Mouse (Mus musculus) retina, postnatal 7 days (tissue): ENCODE results near the gene Lrrc31.
"Not testable (repeated sequence)": the region's sequence is repeated elsewhere in the genome, so short reads cannot be mapped to it uniquely, and the experiment has no call there.

Source experiments
- DNase-seq: peaks from one replicate; pipeline ENCODE4 v3.0.0-alpha.2; 2012; ENCODE audit warnings: low read depth, low spot score

Gene Lrrc31

DNA sequence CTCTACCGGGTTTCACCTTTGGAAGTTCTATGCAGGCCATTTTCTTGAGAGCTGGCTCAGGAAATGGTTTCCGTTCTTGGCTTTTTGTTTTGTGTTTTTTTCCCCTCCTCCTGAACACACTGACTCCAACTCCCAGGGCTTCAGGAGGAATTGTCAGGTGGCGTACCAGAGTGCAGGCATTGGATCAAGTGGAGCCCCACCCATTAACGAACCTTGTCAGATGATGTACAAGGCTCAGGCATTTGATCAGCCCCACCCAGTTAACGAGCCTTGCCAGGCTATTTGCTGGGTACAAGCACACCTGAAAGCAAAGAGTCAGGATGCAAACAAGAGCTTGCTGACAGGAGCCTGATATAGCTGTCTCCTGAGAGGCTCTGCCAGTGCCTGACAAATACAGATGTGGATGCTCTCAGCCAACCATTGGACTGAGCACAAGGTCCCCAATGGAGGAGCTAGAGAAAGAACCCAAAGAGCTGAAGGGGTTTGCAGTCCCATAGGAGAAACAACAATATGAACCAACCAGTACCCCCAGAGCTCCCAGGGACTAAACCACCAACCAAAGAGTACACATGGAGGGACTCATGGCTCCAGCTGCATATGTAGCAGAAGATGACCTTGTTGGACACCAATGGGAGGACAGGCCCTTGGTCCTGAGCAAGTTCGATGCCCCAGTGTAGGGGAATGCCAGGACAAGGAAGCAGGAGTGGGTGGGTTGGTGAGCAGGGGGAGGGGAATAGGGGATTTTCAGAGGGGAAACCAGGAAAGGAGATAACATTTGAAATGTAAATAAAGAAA is at the start of gene Lrrc31:
TSS of gene Lrrc31 (minus strand) at position 133 of the 795 bp plus-strand sequence.
- DNase-seq: not testable (repeated sequence)

DNA sequence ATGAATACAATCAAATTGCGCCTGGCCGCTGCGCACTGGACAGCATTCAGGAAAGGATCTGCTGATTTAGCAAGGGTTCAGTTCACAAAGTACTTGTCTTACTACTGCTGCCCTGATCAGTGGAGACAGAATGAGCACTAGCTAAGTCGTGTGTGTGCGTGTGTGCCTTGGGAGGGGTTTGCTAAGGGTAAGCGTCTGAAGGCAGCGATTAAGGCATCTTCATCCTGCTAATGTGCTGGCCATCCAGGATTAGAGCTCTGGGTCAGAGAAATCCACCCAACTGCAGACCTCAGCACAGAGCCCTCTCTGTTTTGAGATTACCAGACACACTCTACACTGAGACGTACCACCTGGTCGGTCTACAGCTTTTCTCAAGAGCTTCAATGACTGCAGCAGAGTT is 48.7 kb upstream of the Lrrc31 start:
- peak; percentile 83 for DNase-seq

DNA sequence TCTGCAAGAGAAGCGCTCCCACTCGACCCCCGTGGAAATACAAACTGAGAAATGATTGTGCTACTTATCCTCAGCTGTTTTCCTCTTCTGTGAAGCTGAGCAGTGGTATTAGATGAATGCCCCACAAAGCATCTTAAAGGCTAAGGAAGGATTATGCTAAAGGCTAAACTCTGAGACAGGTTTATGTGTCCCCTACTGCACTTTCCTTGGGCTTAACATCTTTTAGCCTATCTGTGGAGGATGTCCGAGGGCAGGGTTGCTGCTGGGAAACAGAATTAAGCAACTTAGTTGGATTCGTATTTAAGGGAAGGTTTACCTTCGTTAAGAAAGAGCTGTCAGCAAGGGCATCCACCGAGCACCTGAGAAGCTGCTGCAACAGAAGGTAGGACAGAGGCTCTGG is 46.4 kb upstream of the Lrrc31 start, which contains the start of gene Samd7:
TSS of gene Samd7 (plus strand) at position 288 of the 400 bp plus-strand sequence.
- peak; percentile 83 for DNase-seq

DNA sequence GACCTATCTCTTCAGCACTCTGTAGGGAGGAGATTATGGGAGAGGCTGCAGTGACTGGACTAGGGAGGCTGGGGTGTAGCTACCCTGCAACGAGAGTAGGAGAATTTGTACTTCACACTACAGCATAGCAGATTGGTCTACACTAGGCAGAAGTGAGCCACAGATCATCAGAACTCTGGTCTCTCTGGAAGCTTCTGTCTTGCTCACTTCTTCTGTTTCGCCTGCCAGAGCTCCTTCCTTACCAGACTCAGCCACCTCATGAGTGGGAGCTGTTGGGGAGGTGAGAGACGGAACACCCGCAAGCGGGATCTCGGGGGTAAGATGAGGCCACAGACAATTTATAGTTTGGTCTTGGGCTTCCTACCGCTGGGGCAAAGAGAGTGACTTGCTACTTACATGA is 43.2 kb upstream of the Lrrc31 start:
- DNase-seq: no peak

DNA sequence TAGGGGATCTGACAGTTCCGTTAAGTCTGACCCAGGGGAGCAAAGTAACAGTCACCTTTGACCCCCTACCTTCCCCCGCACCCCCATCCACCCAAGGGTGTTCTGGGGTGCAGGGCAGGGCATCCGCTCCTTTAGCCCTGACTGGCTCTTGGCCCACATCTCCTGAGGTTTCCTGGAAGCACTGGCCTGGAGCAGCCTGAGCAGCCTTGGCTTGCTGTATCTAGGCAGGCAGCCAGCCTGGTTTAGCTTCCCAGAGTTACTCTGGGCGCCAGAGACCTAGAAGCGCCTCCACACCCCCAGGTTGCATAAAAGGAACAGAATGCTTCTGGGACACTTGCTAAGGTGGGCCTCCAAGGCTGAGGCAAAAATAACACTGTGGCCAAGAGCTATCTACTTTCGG is 41.7 kb upstream of the Lrrc31 start:
- no peak for DNase-seq

DNA sequence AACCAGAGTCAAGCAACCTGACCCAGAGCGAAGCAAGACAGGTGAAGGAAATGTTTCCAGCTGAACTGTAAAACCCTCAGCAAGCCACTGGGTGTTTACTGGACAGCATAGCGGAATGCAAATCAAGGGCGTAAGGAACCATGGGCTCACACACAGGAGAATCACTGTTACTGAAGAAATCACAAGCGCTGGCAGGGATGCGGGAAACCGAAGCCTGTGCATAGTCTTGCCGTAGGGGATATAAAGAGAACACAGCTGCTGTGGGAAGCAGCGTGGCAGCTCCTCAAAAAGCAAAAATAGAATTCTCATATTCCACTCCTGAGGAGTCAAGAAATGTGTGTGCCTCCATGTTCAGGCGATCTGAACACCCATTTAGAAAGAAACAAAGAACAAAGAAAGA is 37.2 kb upstream of the Lrrc31 start:
- no peak for DNase-seq

DNA sequence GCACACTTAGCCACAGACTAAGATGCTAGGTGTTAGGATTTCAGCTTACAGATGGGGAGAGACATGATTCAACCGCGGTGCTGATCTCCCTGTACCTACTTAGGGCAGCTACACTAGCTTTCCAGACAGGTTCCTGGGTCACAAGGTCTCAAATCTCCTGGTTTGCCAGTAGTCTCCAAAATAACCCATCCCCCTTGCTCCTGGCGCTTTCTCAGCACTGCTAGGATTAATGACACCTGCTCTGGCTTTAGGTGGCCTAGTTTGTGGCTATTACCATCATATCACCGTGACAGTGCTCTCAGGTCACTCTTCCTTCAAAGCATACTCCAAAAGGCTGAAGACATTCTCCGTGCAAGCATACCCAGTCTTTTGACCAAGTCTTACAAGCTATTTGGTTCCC is 29.4 kb upstream of the Lrrc31 start:
- DNase-seq: no peak

DNA sequence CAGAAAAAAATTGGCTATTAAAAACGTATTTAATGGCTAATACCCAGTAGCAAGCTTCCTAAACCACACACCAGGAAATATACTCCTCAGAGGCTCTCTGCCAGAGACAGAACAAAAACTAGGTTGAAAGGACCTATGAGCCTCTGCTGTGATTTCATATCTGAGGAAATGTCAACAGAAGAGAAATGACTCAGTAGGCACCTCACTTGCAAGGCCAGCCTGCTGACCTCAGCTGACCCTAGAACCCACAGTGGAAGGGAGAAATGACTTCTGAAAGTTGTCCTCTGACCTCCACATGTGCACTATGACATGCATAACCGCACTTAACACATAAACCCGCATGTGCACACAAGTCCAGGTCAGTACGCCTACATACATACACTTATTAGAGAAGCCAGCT is 27.6 kb upstream of the Lrrc31 start:
- DNase-seq: no peak

DNA sequence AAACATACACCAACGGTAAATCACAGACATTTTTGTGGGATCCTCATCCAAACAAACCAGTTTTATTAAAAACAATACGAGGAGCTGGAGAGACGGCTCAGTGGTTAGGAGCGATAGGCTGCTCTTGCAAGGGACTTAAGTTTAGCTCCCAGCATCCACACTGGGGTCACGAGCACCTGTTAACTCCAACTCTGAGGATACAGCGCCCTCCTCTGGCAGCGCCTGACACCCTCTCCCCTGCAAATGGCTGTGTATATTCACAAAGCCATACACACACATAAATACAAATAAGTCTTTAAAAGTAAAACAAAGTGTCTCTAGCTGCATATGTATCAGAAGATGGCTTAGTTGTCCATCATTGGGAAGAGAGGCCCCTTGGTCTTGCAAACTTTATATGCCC is 25.9 kb upstream of the Lrrc31 start:
- DNase-seq: no peak

DNA sequence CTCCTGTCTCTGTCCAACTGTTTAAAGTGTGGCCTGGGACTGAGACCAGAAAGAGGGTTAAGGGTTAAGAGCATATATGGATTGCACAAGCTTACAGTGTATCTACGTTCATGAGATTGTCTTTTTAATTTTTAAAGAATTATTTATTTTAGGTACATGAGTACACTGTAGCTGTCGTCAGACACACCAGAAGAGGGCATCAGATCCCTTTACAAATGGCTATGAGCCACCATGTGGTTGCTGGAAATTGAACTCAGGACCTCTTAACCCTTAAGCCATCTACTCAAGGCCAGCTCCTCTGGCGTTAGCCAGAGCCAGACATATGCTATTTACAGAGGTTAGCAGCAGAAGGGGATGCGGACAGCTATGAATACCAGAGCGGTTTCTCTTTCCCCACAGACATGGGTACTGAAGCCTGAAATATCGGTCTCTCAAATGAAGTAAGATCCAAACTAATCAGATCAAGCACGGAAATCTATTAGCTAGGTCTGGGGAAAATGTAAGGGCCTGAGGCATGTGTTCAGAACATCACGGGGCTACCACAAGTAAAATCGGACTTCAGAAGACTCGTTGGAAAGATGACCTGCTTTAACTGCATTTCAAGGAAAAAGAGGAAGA is 25.3 kb upstream of the Lrrc31 start:
- DNase-seq: no peak

DNA sequence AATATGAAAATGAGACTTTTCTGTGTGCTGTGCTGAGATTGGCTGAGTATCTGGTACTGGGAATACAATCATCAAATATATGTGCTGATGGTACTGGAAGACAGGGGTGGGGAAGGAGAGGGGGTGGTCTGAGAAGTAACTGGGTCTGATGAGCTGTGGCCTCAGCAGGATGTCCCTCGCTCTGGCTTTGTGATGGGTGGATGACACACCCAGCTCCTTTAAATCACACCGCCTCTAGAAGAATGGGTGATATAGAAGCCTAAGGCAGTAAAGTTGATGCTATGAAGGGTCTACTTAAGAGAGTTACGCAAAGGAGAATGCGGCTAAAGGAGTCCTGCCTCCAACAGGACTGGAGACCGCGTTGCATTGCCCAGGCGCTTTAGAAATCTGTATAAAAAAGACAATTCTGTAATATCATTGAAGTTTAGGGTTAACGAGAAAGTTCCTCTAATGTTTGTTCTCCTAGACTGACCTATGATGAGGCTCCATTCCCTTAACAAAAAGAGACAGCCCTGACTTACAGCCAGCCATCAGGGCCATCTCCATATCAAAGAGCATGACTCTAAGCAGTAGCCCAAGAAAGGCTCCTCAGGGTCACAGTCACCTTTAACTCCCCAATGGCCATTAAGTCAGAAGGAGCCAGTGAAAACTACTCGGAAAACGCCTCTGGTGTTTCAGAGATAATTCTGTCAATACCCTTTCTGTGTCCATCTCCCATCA is 24.6 kb upstream of the Lrrc31 start:
- no peak for DNase-seq

DNA sequence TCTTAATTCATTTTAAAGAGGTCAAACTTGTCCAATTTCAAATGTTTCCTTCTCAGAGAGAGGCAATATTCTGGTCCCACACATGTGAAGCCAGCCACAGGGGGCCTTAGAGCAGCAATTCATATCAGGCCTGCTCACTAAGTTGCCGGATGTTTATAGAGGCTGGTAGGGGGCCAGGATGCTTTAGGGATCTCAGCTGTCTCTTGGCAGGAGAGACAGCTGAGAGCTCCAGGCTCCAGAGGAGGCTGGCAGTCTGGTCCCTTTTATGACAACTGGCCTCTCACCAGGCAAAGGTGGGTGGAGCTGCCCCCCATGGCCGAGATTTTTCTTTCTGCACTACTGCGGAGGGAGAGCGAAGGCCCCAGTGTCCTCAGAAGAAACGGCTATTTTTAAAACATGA is 23.5 kb upstream of the Lrrc31 start:
- DNase-seq: no peak

DNA sequence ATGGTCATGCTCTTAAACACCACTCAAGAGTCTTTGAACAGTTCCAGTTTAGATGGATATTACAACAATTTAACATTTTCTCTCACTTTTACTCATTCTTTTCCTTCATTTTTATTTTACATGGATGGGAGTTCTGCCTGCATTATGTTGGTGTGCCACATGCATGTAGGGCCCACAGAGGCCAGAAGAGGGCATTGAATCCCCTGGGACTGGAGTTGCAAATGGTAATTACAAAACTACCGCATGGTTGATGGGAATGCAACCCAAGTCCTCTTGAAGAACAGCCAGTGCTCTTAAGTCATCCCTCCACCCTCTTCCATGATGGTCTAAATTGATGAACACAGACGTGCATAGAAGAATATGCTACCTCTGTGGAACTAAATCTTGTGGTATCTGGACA is 22.8 kb upstream of the Lrrc31 start:
- DNase-seq: no peak

DNA sequence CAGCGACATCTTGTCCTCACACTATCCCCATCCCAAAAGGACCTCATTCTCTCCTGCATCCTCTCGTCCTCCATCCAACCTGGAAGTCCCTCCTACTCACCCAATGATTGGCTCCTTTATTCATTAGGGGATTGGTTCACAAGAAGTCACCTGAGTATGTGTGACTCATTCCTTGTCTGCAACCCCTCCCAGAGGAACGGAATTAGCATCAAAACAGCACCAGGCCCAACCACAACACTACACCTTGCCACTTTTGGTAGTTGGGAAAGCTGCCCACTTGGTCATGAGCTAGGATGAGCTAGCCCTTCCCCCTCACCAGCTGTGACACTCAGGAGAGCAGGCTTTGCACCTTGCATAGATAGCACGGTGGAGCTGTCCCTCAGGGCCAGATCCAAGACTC is 22.4 kb upstream of the Lrrc31 start:
- no peak for DNase-seq

DNA sequence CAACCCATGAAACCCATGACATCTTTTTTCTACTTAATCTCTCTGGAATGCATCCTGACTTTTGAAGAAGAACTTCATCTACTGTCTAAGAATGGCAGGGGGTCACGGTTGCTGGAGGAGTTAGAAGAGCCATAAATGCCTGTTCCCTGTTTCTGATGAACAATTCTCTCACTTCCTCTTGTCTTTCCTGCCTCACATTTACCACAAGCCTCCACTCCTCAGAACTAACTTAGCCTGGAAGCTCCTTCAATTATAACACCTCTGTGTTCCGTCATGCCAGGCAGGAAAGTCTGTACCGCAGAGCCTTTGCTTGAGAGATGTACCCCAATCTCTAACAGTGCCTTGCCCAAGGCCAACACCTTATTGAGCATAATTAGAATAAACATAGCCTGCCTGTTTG is 19.0 kb upstream of the Lrrc31 start:
- DNase-seq: no peak

DNA sequence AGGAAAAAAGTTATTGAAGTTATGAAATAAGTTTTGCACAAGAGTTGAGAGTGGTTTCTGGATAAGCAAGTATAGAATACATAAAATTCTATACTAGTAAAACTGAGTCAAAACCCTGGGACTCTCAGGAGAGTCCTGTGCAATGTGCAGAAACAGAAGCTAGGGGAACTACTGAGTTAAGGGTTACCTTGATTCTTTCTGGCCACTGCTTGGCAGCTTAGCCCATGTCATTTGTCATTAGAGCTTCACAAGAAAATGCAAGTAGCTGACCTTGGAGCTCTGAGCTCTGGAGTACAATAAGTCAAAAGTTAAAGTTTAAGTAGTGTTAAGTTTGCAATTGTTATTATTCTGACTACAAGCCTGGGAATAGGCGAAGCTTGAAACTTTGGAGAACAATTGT is 13.7 kb upstream of the Lrrc31 start:
- no peak for DNase-seq

DNA sequence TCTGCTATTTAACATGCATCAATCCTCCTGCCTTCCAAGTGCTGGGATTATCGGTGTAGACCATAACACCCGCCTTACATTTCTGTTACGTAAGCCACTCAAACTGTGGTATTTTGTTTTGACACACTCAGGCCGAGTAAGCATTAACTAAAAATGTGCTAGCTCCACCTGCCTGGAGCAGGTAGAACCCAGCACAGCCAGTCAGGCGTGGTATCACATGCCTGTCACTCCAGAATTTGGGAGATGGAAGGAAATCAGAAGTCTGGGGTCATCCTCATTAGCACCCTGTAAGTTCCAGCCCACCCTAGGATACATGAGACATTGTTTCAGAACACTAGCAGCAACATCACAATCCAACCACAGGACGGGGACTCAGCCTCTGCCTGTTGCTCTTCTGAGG is 10.5 kb upstream of the Lrrc31 start:
- no peak for DNase-seq

DNA sequence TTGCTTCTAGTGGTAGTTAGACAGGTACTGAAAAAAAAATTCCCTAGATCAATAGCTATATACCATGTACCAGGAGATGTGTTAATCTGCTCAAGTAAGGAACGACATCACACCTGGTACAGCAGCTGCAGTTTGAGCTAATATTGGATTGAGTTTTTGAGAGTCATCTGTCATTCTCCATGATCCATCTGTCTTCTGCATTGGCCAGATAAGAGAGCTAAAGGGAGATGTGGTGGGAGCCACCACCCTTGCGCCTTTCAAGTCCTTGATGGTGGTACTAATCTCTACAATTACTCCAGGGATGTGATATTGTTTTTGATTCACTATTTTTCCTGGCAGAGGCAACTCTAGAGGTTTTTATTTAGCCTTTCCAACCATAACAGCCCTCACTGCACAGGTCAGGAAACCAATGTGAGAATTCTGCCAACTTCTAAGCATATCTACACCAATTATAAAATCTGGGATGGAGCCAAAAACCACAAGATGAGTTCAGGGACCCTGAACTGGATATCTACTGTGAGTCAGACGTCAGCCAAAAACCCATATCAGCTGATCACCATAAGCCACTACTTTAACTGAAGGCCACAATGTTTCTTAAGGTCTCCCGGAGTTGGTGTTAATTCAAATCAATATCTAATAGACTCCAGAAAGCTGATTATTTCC is 7.1 kb upstream of the Lrrc31 start:
- no peak for DNase-seq

DNA sequence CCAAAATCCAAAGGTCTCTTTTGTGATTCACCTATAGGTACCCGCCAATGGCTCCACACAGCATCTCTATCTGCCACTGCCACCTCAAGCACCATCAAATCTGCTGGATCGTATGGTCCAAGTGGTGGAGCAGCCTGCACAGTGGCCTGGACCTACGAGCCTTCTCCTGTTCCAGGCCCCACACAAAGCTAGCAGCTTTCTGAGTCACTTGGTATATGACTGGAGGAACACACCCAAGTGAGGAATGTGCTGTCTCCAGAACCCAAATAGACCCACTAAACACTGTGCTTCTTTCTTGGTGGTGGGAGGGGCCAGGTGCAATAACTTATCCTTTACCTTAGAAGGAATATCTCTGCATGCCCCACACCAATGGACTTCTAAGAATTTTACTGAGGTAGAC is 6.3 kb upstream of the Lrrc31 start:
- no peak for DNase-seq

DNA sequence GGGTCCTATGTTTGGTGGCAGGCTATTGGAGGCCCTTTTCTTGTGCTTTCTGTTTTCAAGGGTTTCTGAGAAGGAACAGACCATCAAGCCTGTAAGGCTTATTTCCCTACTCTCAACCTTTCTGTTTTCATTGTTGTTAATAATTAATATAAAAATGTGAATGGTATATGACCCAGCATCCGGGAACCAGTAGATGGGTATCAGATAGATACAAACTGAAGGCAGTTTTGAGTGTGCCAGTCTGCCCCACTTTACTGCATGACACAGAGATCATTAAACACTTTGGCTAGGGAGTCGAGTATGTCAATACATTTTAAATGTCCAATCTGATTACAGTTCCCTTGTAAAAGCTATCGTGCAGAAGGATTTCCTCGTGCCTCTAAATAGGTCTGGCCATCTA is 1.8 kb downstream of the Lrrc31 start:
- DNase-seq: no peak

DNA sequence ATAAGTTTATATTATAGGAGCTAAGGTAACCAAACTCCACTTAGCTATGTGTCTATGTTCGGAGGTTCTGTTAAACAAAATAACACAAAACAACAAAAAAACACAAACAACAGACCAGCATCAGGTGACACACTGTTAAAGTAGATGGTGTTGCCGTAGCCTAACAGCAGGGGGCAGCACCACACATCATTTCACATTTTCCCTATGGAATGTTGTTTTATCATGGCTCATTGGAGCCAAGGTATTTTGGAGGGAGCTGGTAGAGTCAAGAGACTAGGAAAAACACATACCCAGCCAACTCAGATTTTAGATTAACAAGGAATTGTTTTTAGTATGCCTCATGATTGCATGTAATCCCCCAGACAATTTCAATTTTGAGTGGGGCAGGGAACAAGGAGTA is 3.3 kb downstream of the Lrrc31 start:
- DNase-seq: peak; percentile 54

DNA sequence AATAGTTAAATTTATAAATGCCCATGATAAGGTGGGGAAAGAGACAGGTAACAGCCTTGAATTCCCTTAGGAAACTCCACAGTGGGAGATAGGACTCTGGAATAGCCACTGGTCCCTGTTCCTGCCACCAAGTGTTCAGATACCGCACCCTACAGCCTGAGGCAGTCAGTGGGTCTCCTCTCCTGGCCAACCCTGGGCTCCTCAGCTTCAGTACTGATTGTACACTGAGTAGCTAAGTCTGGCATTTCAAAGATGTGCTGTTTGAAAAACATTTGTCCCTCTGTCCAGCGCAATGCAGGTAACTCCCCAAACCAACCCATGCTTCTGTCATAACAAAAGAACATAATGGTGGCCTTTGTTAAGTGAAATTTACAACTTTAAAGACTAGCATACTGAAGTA is 4.0 kb downstream of the Lrrc31 start:
- no peak for DNase-seq
